ENCODE assay signal across 19 mouse cellular contexts in genomic region chr15:20151910-20152309, GRCm38 (mm10).
"Had no signal": no experiment of that assay in that cellular context is flagged by ENCODE, and none has a peak within 500 bp of the region (broad histone marks: within the 10 kb centered on the region; RNA-seq: fewer than 3 reads in every experiment).

No protein-coding gene starts in this region.

- H3K9ac ChIP-seq: lung, embryonic 14.5 days; midbrain, embryonic 12.5 days; neural tube, embryonic 13.5 days; neural tube, embryonic 15.5 days had no signal

- H3K27me3 ChIP-seq: midbrain, embryonic 12.5 days; neural tube, embryonic 13.5 days; neural tube, embryonic 15.5 days had no signal

- H3K36me3 ChIP-seq: midbrain, embryonic 10.5 days; midbrain, embryonic 12.5 days; neural tube, embryonic 13.5 days; neural tube, embryonic 15.5 days had no signal

- H3K9me3 ChIP-seq: midbrain, embryonic 10.5 days; midbrain, embryonic 12.5 days; neural tube, embryonic 13.5 days; neural tube, embryonic 15.5 days had no signal

- ATAC-seq: midbrain, embryonic 16.5 days had no signal

- H3K27ac ChIP-seq: midbrain, embryonic 10.5 days; midbrain, embryonic 12.5 days; neural tube, embryonic 13.5 days; neural tube, embryonic 15.5 days had no signal

- DNase-seq: lung, adult 18-20 months; lung, embryonic 14.5 days; lung, postnatal 10 days; lung, postnatal 4 days; midbrain, embryonic 14.5 days; retina, postnatal 1 day; right cerebral cortex, adult 18-20 months; right cerebral cortex, postnatal 25 days; right cerebral cortex, postnatal 4 days; spleen, adult 18-20 months; thymus, adult 18-20 months; thymus, postnatal 14 days; thymus, postnatal 36 days had no signal

- H3K4me3 ChIP-seq: midbrain, embryonic 10.5 days; midbrain, embryonic 12.5 days; myocyte; neural tube, embryonic 13.5 days; neural tube, embryonic 15.5 days had no signal

- H3K4me2 ChIP-seq: lung, embryonic 14.5 days; midbrain, embryonic 12.5 days; neural tube, embryonic 13.5 days; neural tube, embryonic 15.5 days had no signal

- H3K4me1 ChIP-seq: midbrain, embryonic 10.5 days; midbrain, embryonic 12.5 days; neural tube, embryonic 13.5 days; neural tube, embryonic 15.5 days had no signal
